Mouse (Mus musculus) liver, embryonic 15.5 days (tissue): ENCODE results near the gene Fars2. TPM values are rescaled to one million over a fixed set of nuclear protein-coding genes. Genes with fewer than 3 reads are reported as not detected.

ENCODE experiments used
- ATAC-seq: fragments of 200-750 bp; cut with Nextera tagmentation; 2 replicates; pipeline ENCODE4 v1.8.0; 2017; ENCODE audit warnings: moderate number of reproducible peaks, mild to moderate bottlenecking, moderate library complexity; ENCODE audit not compliant: insufficient read depth
- H3K27ac ChIP-seq: fragments of 300-500 bp; sonication (generic); replicated peaks from 2 replicates; pipeline ENCODE4 v1.5.1; 2015; ENCODE audit warnings: mild to moderate bottlenecking, inconsistent platforms
- H3K27me3 ChIP-seq: fragments of 300-500 bp; sonication (generic); 2 replicates; pipeline ENCODE4 v1.6.1; 2015; ENCODE audit warnings: mild to moderate bottlenecking, inconsistent platforms
- H3K36me3 ChIP-seq: fragments of 300-500 bp; sonication (generic); replicated peaks from 2 replicates; pipeline ENCODE4 v1.6.1; 2015; ENCODE audit warnings: moderate library complexity, mild to moderate bottlenecking, inconsistent platforms
- H3K4me1 ChIP-seq: fragments of 300-500 bp; sonication (generic); replicated peaks from 2 replicates; pipeline ENCODE4 v1.6.1; 2015; ENCODE audit warnings: inconsistent platforms
- H3K4me2 ChIP-seq: fragments of 300-500 bp; sonication (generic); 2 replicates; pipeline ENCODE4 v1.6.1; 2015; ENCODE audit warnings: moderate library complexity, mild to moderate bottlenecking, inconsistent platforms
- H3K4me3 ChIP-seq: fragments of 300-500 bp; sonication (generic); replicated peaks from 2 replicates; pipeline ENCODE4 v1.5.1; 2015; ENCODE audit warnings: mild to moderate bottlenecking, inconsistent platforms
- H3K9ac ChIP-seq: fragments of 300-500 bp; sonication (generic); 2 replicates; pipeline ENCODE4 v1.6.1; 2015; ENCODE audit warnings: moderate library complexity, mild to moderate bottlenecking, inconsistent platforms
- H3K9me3 ChIP-seq: fragments of 300-500 bp; sonication (generic); replicated peaks from 2 replicates; pipeline ENCODE4 v1.6.1; 2016; ENCODE audit warnings: inconsistent platforms
- WGBS: fragments of 180-500 bp; shearing (Covaris S2); methylation state at CpG from one replicate; pipeline ENCODE4 v1.1.7; 2015; ENCODE audit warnings: mixed read lengths; ENCODE audit not compliant: insufficient replicate concordance; 5-methylcytosine and 5-hydroxymethylcytosine counted together
- polyA plus RNA-seq: library from polyadenylated mRNA; unstranded; fragments of >200 nt; fragmentation: Nextera tagmentation; extraction: Ambion mirVana; gene quantifications from 2 replicates; pipeline ENCODE4 v1.2.1, GENCODE M21; 2015

Gene Fars2
- polyA plus RNA-seq, 1 experiment from 2014 or later = 26.7 TPM

DNA sequence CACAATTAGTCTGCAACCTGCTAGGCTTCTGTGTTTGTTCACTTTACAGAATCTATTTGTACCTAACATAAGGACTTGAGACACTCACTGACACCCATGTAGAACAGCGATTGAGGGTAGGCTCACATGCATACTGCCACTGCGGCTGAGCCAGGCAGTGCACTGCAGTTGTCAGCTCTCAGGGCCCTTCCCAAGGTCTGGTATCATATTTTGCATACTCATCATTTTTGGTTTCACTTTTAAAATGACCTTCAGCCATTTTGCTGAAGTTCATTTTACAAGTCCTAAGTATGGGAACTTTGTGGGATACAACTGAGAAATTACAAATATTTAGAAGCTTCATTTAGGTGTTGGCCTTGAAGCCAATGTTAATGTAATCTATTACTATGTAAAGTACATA, 73.4 kb downstream of the Fars2 start:
- peaks cover 3% of the 10 kb centered on the region; the same call in 1 of the 2 replicates for H3K4me1 ChIP-seq
- ATAC-seq = no peak
- no peaks in the 10 kb centered on the region for H3K36me3 ChIP-seq
- no peak overlapping the region for H3K4me3 ChIP-seq
- no peak overlapping the region for H3K27ac ChIP-seq
- H3K27me3 ChIP-seq = no peaks in the 10 kb centered on the region
- 63% methylated on average over 2 of the region's 2 CpGs for WGBS
- no peak overlapping the region for H3K4me2 ChIP-seq
- no peaks in the 10 kb centered on the region for H3K9me3 ChIP-seq
- no peak overlapping the region for H3K9ac ChIP-seq

DNA sequence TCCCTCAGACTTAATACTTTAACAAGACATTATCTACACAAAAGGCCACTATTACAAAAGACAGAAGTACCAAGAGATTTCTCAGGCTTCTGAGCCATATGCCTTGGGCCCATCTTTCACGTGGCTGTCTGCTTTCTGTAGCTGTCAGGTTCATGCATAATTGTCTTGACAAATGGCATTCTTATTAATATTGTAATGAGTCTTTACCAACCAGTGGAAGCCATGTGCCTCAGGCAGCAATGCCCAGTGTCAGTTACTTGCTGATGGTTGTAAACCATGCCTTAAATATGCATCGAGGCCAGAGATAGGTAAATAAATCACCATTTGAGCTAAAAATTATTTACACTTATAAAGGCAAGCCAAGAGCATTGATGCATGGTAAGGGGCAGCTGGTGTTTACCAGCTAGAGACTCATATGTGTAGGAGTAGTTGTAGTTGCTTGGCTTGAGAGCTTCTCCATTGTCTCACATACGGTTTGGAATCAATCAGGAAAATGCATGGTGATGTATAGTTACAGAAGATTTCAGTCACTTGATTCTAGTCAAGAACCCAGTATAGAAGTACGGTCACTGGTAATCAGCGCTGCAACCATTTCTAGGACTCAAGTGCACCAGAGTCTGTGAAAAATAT, 76.4 kb downstream of the Fars2 start:
- WGBS = 76% methylated on average over 5 of the region's 5 CpGs
- Histone ChIP-seq H3K9ac (no peak overlapping the region), H3K4me3 (no peak overlapping the region), H3K4me2 (no peak overlapping the region), H3K27me3 (no peaks in the 10 kb centered on the region), H3K27ac (no peak overlapping the region), H3K4me1 (peaks cover 3% of the 10 kb centered on the region; the same call in 1 of the 2 replicates), H3K36me3 (no peaks in the 10 kb centered on the region), H3K9me3 (no peaks in the 10 kb centered on the region)
- ATAC-seq = no peak

DNA sequence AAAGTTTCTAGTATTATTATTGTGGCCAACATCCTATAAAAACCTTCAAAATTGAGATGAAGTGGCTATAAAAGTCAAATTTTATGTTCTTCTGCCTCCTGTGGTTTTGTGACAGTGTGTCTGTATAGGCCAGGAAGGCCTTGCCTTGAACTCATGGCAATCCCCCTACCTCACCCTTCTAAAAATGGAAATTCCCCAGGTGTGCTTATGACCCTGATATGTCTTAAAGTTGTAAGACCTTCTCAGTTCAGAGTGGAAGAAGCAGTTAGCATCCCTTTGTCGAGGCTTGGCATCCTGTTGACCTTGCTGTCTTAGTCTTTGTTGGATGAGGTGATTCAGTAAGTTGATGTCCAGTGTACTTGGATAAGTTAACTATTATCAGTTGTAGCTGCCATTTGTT, 82.1 kb downstream of the Fars2 start:
- no peak overlapping the region for H3K4me2 ChIP-seq
- H3K36me3 ChIP-seq = no peaks in the 10 kb centered on the region
- no peak overlapping the region for H3K9ac ChIP-seq
- H3K4me1 ChIP-seq = peaks cover 42% of the 10 kb centered on the region
- no peak for ATAC-seq
- no peak overlapping the region for H3K4me3 ChIP-seq
- 73% methylated on average over 1 of the region's 1 CpGs for WGBS
- peak overlapping the region; percentile 65; the same call in 1 of the 2 replicates for H3K27ac ChIP-seq
- H3K27me3 ChIP-seq = no peaks in the 10 kb centered on the region
- no peaks in the 10 kb centered on the region for H3K9me3 ChIP-seq

DNA sequence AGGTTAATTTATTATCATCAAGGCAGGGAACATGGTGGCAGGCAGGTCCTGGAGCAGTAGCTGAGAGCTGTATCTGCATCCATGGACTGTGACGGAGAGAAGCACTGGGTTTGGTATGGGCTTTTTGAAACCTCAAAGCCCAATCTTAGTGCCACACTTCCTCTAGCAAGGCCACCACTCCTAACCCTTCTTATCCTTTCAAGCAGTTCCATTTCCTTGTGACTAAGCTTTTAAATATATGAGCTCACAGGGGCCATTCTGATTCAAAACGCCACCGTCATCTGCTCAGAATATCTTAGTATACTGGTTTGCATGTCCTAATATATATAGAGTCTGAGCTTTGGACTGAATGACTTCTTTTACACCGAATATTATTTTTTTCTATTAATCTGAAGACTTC, 83.2 kb downstream of the Fars2 start:
- Histone ChIP-seq H3K9ac (no peak overlapping the region), H3K9me3 (no peaks in the 10 kb centered on the region), H3K36me3 (no peaks in the 10 kb centered on the region), H3K4me2 (no peak overlapping the region), H3K27me3 (no peaks in the 10 kb centered on the region), H3K4me3 (no peak overlapping the region), H3K4me1 (peaks cover 54% of the 10 kb centered on the region), H3K27ac (peak overlapping the region; percentile 65)
- ATAC-seq = peak; percentile 54
- 38% methylated on average over 4 of the region's 4 CpGs for WGBS

DNA sequence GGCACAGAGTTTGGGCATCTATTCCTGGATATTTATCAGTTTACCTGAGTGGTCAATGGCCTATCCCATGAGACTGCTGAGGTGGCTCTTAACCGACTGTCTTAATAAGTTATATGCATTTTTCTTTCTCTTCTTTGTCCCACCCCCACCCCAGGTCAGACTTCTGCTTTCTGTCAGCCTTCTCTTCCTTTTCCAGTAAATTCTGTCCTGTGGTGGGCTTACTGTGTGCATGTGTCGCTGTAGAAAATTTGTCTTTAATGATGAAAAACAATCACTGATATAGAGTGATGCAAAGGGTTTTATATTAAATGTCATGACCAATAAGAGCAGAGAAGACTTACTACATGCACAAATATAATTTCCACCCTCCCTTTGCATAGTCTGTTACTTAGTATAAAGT, 85.3 kb downstream of the Fars2 start:
- no peak for ATAC-seq
- H3K4me1 ChIP-seq = peaks cover 70% of the 10 kb centered on the region

DNA sequence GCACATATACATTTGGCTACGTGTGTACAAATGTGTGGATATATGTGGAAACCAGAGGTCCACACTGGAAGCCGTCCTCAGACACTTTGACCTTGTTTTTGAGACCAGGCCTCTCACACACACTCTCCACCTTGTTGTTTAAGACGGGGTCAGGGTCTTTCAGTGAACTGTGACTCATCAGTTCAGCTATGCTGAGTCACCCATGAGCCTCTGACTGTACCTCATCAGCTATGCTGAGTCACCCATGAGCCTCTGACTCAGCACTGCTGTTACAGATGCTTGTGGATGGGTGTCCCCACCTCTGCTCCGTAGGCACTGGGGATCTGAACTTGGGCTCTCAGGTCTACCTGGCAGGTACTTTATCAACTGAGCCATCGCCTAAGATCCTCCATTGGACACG, 85.8 kb downstream of the Fars2 start:
- 44% methylated on average over 6 of the region's 6 CpGs for WGBS
- Histone ChIP-seq H3K27ac (peak overlapping the region; percentile 72), H3K4me1 (peaks cover 70% of the 10 kb centered on the region), H3K4me2 (peak overlapping the region; percentile 38), H3K36me3 (no peaks in the 10 kb centered on the region), H3K9ac (no peak overlapping the region), H3K27me3 (no peaks in the 10 kb centered on the region), H3K4me3 (no peak overlapping the region), H3K9me3 (no peaks in the 10 kb centered on the region)
- ATAC-seq = peak; percentile 96

More for the DNA sequence above, 85.3 kb downstream of the Fars2 start:
- Histone ChIP-seq H3K27me3 (no peaks in the 10 kb centered on the region), H3K36me3 (no peaks in the 10 kb centered on the region), H3K27ac (peak overlapping the region; percentile 56), H3K9ac (no peak overlapping the region), H3K4me3 (no peak overlapping the region), H3K9me3 (no peaks in the 10 kb centered on the region), H3K4me2 (no peak overlapping the region)
- whole genome bisulfite sequencing = 25% methylated on average over 2 of the region's 2 CpGs

DNA sequence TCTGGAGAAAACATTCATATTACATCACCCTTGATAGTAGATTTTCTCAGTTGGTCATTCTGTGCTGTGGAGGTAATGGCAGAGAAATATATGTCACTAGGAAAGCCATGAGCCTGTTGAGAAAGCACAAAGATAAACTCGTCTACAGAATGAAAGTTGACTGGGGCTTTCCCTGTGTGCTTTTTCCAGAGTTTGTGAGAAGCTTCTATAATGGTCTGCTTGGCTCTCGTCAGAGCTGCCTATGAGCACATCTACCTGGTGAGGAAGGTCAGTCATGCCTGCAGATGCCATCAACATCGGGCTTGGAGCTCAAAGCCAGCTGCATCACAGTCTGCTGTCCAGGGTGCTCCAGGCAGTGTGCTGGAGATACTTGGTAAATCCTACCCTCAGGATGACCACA, 87.1 kb downstream of the Fars2 start:
- H3K4me1 ChIP-seq = peaks cover 70% of the 10 kb centered on the region
- no peak for ATAC-seq
- H3K9me3 ChIP-seq = no peaks in the 10 kb centered on the region
- H3K4me3 ChIP-seq = no peak overlapping the region
- WGBS = 75% methylated on average over 3 of the region's 3 CpGs
- H3K36me3 ChIP-seq = no peaks in the 10 kb centered on the region
- H3K27me3 ChIP-seq = no peaks in the 10 kb centered on the region
- H3K4me2 ChIP-seq = no peak overlapping the region
- no peak overlapping the region for H3K9ac ChIP-seq
- H3K27ac ChIP-seq = peak overlapping the region; percentile 76

DNA sequence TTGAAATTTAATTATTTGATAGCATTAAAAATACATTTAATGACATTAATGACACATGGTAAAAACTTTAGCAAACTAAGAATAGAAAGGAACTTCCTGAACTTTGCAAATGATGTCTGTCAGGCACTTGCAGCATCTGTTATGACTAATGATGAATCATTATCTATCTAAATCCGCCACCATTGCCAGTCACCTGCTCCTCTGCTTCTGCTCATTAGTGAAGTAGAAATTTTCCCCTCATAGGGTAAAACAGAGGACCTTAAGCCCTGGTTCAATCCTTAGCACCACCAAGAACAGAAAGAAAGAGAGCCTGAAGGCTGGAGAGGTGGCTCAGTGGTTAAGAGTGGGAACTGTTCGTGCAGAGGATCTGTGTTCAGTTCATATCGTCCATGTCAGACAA, 93.8 kb downstream of the Fars2 start:
- H3K9me3 ChIP-seq = no peaks in the 10 kb centered on the region
- no peak overlapping the region for H3K4me3 ChIP-seq
- no peak overlapping the region for H3K9ac ChIP-seq
- no peak overlapping the region for H3K4me2 ChIP-seq
- no peak for ATAC-seq
- no peak overlapping the region for H3K27ac ChIP-seq
- H3K4me1 ChIP-seq = peaks cover 11% of the 10 kb centered on the region
- no peaks in the 10 kb centered on the region for H3K36me3 ChIP-seq
- no peaks in the 10 kb centered on the region for H3K27me3 ChIP-seq
- 72% methylated on average over 3 of the region's 3 CpGs for WGBS

DNA sequence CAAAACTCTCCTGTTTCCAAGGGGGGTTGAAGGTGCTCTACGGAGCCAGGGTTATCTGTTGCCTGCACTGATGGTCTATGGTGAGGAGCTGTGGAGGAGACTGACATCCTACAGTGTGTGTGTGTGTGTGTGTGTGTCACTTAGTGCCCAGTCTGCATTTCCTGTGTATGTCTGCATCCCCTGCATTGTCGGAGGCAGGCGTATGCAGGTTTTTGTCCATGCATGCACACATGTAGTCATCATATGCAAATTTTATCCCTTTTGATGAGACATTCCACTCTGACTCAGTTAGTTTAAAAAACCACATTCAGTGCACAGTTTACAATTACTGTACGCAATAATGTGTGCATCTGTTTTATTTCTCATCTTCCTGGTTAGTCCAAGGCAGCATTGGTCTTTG, 96.8 kb downstream of the Fars2 start:
- H3K4me2 ChIP-seq = no peak overlapping the region
- 47% methylated on average over 4 of the region's 4 CpGs for WGBS

DNA sequence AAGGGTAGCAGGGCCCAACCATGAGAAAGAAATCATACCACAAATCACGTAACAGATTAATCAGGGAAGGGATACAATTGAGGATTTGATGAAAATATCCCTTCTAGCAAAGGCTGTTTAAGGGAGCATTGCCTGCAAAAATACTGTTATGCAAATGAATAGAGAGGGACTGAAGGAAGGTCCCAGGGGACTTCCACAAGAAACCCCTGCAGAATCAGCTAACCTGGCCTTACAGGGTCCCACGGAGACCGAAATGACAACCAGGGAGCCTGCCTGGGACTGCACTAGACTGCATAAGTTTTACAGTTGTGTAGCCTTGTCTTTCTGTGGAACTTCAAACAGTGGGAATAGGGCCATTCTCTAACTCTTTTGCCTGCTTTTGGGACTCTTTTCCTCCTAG, 98.8 kb downstream of the Fars2 start:
- Histone ChIP-seq H3K27ac (no peak overlapping the region), H3K9me3 (no peaks in the 10 kb centered on the region), H3K36me3 (no peaks in the 10 kb centered on the region), H3K4me1 (no peaks in the 10 kb centered on the region), H3K27me3 (no peaks in the 10 kb centered on the region), H3K4me3 (no peak overlapping the region), H3K4me2 (no peak overlapping the region), H3K9ac (no peak overlapping the region)
- ATAC-seq = no peak
- whole genome bisulfite sequencing = 79% methylated on average over 3 of the region's 3 CpGs

More for the DNA sequence above, 96.8 kb downstream of the Fars2 start:
- no peak overlapping the region for H3K9ac ChIP-seq
- H3K9me3 ChIP-seq = no peaks in the 10 kb centered on the region
- no peak overlapping the region for H3K4me3 ChIP-seq
- no peaks in the 10 kb centered on the region for H3K27me3 ChIP-seq
- no peaks in the 10 kb centered on the region for H3K4me1 ChIP-seq
- no peaks in the 10 kb centered on the region for H3K36me3 ChIP-seq
- H3K27ac ChIP-seq = no peak overlapping the region
- ATAC-seq = no peak

DNA sequence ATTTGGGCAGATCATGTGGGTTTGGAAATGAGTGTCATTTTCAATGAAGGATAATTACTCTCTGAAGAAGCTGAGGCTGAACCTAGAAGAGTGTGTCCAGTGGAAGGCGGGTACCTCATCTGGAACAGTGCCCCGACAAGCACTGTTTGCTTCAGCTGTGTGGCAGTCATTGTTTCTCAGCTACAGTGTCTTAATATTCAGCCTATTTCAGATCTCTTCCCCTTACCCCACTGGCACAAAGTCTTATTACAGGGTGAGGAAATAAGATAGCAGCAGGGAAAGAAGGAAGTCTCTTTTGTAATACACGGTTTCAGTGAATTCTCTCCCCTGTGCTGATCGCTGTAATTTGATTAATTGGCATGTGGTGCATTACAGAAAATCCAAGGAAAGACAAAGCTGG, 101.1 kb downstream of the Fars2 start:
- H3K4me1 ChIP-seq = no peaks in the 10 kb centered on the region
- no peaks in the 10 kb centered on the region for H3K27me3 ChIP-seq
- no peak overlapping the region for H3K9ac ChIP-seq
- H3K36me3 ChIP-seq = no peaks in the 10 kb centered on the region
- no peaks in the 10 kb centered on the region for H3K9me3 ChIP-seq
- no peak overlapping the region for H3K4me3 ChIP-seq
- 45% methylated on average over 4 of the region's 4 CpGs for WGBS
- ATAC-seq = no peak
- H3K4me2 ChIP-seq = no peak overlapping the region
- no peak overlapping the region for H3K27ac ChIP-seq

DNA sequence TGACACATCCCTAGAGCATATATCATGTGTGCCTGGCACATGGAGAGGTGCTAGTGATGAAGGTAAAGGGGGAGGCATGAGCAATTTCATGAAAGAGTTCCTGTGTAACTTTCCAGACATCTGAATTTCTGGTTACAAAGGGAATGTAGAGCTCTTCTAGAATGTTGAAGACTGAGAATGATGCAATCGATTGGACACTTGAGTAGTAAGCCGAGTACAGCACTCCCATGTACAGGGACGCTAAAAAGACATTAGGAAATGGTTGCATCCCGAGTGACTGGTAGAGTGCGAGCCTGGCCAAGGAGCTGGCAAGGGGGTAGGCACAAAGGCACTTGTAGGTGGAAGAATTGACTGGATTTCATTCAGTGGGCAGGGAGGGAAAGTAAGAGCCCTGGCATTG, 102.3 kb downstream of the Fars2 start:
- ATAC-seq = no peak
- Histone ChIP-seq H3K27ac (no peak overlapping the region), H3K27me3 (no peaks in the 10 kb centered on the region), H3K9me3 (no peaks in the 10 kb centered on the region), H3K4me2 (no peak overlapping the region), H3K9ac (no peak overlapping the region), H3K36me3 (no peaks in the 10 kb centered on the region), H3K4me3 (no peak overlapping the region), H3K4me1 (no peaks in the 10 kb centered on the region)
- WGBS = 72% methylated on average over 5 of the region's 5 CpGs
